Mouse (Mus musculus) cerebellum, adult 2 months (tissue): ENCODE measurements around the gene Ilvbl.

ENCODE experiments used
- CTCF ChIP-seq: fragments of 200-500 bp; IDR thresholded peaks from 2 replicates; pipeline ENCODE4 v1.5.1; 2011; ENCODE audit warnings: low read depth, mild to moderate bottlenecking, control low read depth, low read length, moderate library complexity, borderline replicate concordance; ENCODE audit not compliant: insufficient read depth
- POLR2A ChIP-seq: fragments of 200-500 bp; IDR thresholded peaks from 2 replicates; pipeline ENCODE4 v1.6.1; 2011; ENCODE audit warnings: low read length, control low read depth, borderline replicate concordance; ENCODE audit not compliant: insufficient read depth

- no peak for TF ChIP-seq POLR2A
- no peak for TF ChIP-seq CTCF
Measured at GRCm38 (mm10) chr10:78585606-78586005, 11.5 kb downstream of the Ilvbl start.
